ENCODE assay signal across 12 mouse cellular contexts in the genomic region with DNA sequence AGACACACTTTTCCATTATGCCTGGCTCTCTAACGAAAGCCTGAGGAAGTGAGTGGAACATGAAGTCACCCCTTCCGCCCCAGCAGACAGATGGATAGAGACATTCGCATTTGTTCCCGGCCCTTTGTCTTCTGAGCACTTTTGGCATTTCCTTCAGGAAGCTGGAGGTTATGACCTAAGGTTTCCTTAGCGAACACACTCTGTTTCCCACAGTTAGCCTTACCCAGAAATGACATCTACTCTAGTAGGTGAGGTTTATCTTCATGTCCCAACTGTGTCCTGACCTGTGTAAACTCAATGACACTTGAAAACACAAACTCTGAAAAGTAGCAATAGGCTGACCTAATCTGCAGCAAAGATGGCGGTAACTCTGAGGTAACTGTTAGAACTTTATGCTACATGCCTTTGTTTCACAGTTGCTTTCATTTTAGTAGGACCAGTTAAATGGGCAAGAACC. TPM values are rescaled to one million over a fixed set of nuclear protein-coding genes. Genes with fewer than 3 reads are reported as not detected.
DNase-seq lines count a peak whose midpoint lies in the region; ATAC-seq and TF ChIP-seq lines count a peak whose summit lies in the region.
"Had no signal": no experiment of that assay in that cellular context is flagged by ENCODE, and none has a peak within 500 bp of the region (broad histone marks: within the 10 kb centered on the region; RNA-seq: fewer than 3 reads in every experiment).

No protein-coding gene starts in this region.

- TF ChIP-seq POLR2A in kidney, adult 2 months (IDR thresholded peaks at IDR 0.05; ENCODE audit: low read depth, low read length), result no peak

- no peak overlapping the region for H3K4me2 ChIP-seq in embryonic facial prominence, embryonic 14.5 days (ENCODE audit: low read depth, low read length)
- no peak overlapping the region for H3K4me2 ChIP-seq in lung, embryonic 15.5 days
- H3K4me2 ChIP-seq in intestine, postnatal 0 days (replicated peaks; ENCODE audit: low read depth), result no peak overlapping the region
- H3K4me2 ChIP-seq: embryonic facial prominence, embryonic 15.5 days had no signal

- no peaks in the 10 kb centered on the region for H3K4me1 ChIP-seq in embryonic facial prominence, embryonic 14.5 days (ENCODE audit: control insufficient read depth, insufficient read depth, low read length)
- H3K4me1 ChIP-seq in embryonic facial prominence, embryonic 10.5 days, result peaks cover 15% of the 10 kb centered on the region
- no peaks in the 10 kb centered on the region for H3K4me1 ChIP-seq in kidney, adult 2 months (ENCODE audit: control insufficient read depth, insufficient read depth, low read length)
- peaks cover 10% of the 10 kb centered on the region for H3K4me1 ChIP-seq in lung, embryonic 15.5 days
- H3K4me1 ChIP-seq in intestine, postnatal 0 days (replicated peaks; ENCODE audit: control insufficient read depth, insufficient read depth, low read length), result no peaks in the 10 kb centered on the region

- no peaks in the 10 kb centered on the region for H3K27me3 ChIP-seq in embryonic facial prominence, embryonic 14.5 days (replicated peaks; ENCODE audit: control insufficient read depth, insufficient read depth, low read length)
- peaks cover 10% of the 10 kb centered on the region for H3K27me3 ChIP-seq in embryonic facial prominence, embryonic 10.5 days (replicated peaks; ENCODE audit: low read depth, poor library complexity, severe bottlenecking)
- H3K27me3 ChIP-seq in kidney, adult 2 months (replicated peaks; ENCODE audit: control insufficient read depth, insufficient read depth, low read length), result 0 out of 2 replicates have a peak, but pooled peaks cover 3% of the 10 kb centered on the region
- no peaks in the 10 kb centered on the region for H3K27me3 ChIP-seq in lung, embryonic 15.5 days
- no peaks in the 10 kb centered on the region for H3K27me3 ChIP-seq in intestine, postnatal 0 days (replicated peaks; ENCODE audit: control insufficient read depth, insufficient read depth, low read length)
- H3K27me3 ChIP-seq: embryonic facial prominence, embryonic 15.5 days had no signal

- H3K4me3 ChIP-seq in embryonic facial prominence, embryonic 14.5 days (ENCODE audit: low read depth, low read length), result no peak overlapping the region
- H3K4me3 ChIP-seq in embryonic facial prominence, embryonic 10.5 days, result no peak overlapping the region
- H3K4me3 ChIP-seq in kidney, adult 2 months (ENCODE audit: insufficient read depth, low read depth, low read length), result no peak overlapping the region
- no peak overlapping the region for H3K4me3 ChIP-seq in lung, embryonic 15.5 days
- H3K4me3 ChIP-seq in intestine, postnatal 0 days (ENCODE audit: low read depth, low read length), result no peak overlapping the region
- H3K4me3 ChIP-seq: embryonic facial prominence, embryonic 15.5 days; midbrain, embryonic 10.5 days had no signal

- no peak for TF ChIP-seq CTCF in kidney, adult 2 months (conservative IDR thresholded peaks at IDR 0.05; ENCODE audit: insufficient read depth, insufficient read length, low read depth, low read length)
- TF ChIP-seq CTCF in intestine, postnatal 0 days (IDR thresholded peaks at IDR 0.05; ENCODE audit: low read depth), result no peak

- no peak overlapping the region for H3K27ac ChIP-seq in embryonic facial prominence, embryonic 14.5 days (replicated peaks; ENCODE audit: low read depth, low read length)
- H3K27ac ChIP-seq in embryonic facial prominence, embryonic 10.5 days (replicated peaks), result no peak overlapping the region
- H3K27ac ChIP-seq in kidney, adult 2 months (ENCODE audit: insufficient read depth, low read depth, low read length), result peak overlapping the region; percentile 76
- 0 out of 2 replicates have a peak overlapping the region, but pooled peaks have one; percentile 9 for H3K27ac ChIP-seq in lung, embryonic 15.5 days
- no peak overlapping the region for H3K27ac ChIP-seq in intestine, postnatal 0 days (ENCODE audit: low read depth, low read length)
- H3K27ac ChIP-seq: embryonic facial prominence, embryonic 15.5 days; midbrain, embryonic 10.5 days had no signal

- no peaks in the 10 kb centered on the region for H3K9me3 ChIP-seq in embryonic facial prominence, embryonic 14.5 days (ENCODE audit: control insufficient read depth, low read length)
- no peaks in the 10 kb centered on the region for H3K9me3 ChIP-seq in embryonic facial prominence, embryonic 10.5 days
- no peaks in the 10 kb centered on the region for H3K9me3 ChIP-seq in lung, embryonic 15.5 days
- H3K9me3 ChIP-seq in intestine, postnatal 0 days (ENCODE audit: control insufficient read depth), result no peaks in the 10 kb centered on the region
- H3K9me3 ChIP-seq: embryonic facial prominence, embryonic 15.5 days; midbrain, embryonic 10.5 days had no signal

- 68% methylated on average over 6 of the region's 6 CpGs for WGBS in embryonic facial prominence, embryonic 14.5 days
- 68% methylated on average over 6 of the region's 6 CpGs for whole genome bisulfite sequencing in embryonic facial prominence, embryonic 10.5 days
- WGBS in kidney, adult 2 months, result 58% methylated on average over 6 of the region's 6 CpGs
- WGBS in lung, embryonic 15.5 days, result 55% methylated on average over 6 of the region's 6 CpGs
- WGBS in intestine, postnatal 0 days, result 84% methylated on average over 6 of the region's 6 CpGs

- H3K36me3 ChIP-seq in embryonic facial prominence, embryonic 14.5 days (ENCODE audit: control insufficient read depth, insufficient read depth, low read length), result peaks cover 12% of the 10 kb centered on the region
- peaks cover 10% of the 10 kb centered on the region; the same call in 1 of the 2 replicates for H3K36me3 ChIP-seq in embryonic facial prominence, embryonic 10.5 days (replicated peaks)
- H3K36me3 ChIP-seq in kidney, adult 2 months (ENCODE audit: control insufficient read depth, insufficient read depth, low read length), result no peaks in the 10 kb centered on the region; the same call in 1 of the 2 replicates
- no peaks in the 10 kb centered on the region for H3K36me3 ChIP-seq in lung, embryonic 15.5 days
- H3K36me3 ChIP-seq in intestine, postnatal 0 days (ENCODE audit: control insufficient read depth, insufficient read depth), result no peaks in the 10 kb centered on the region

- DNase-seq in embryonic facial prominence, embryonic 14.5 days (ENCODE audit: low spot score), result peak; percentile 31
- DNase-seq in embryonic facial prominence, embryonic 10.5 days (ENCODE audit: low spot score), result no peak
- peak; percentile 63 to 88 for DNase-seq in heart, adult 18-20 months
- peak; percentile 87 for DNase-seq in kidney, adult 2 months
- no peak for DNase-seq in cerebellum, postnatal 14 days
- no peak for DNase-seq in cerebellum, adult 9-10 months
- DNase-seq: right cerebral cortex, postnatal 25 days had no signal

- no peak for ATAC-seq in embryonic facial prominence, embryonic 14.5 days (ENCODE audit: low read depth)
- ATAC-seq in lung, embryonic 15.5 days (ENCODE audit: borderline replicate concordance, extremely low read depth, low FRiP score, low TSS enrichment), result peak; percentile 58; the same call in 1 of the 2 replicates
- ATAC-seq in intestine, postnatal 0 days, result no peak
- ATAC-seq: hindbrain, embryonic 16.5 days had no signal

- H3K9ac ChIP-seq in embryonic facial prominence, embryonic 14.5 days (ENCODE audit: low read depth, low read length), result no peak overlapping the region
- no peak overlapping the region for H3K9ac ChIP-seq in lung, embryonic 15.5 days
- H3K9ac ChIP-seq in intestine, postnatal 0 days (ENCODE audit: low read depth, low read length), result no peak overlapping the region
- H3K9ac ChIP-seq: embryonic facial prominence, embryonic 15.5 days had no signal

RNA-seq across cellular contexts. Expression of gene S1pr1, which starts 5.7 kb away (rescaled TPM):
- 28.2 and 28.4 TPM in 2 replicates for polyA plus RNA-seq in embryonic facial prominence, embryonic 14.5 days (2014; fragmentation: Nextera tagmentation; extraction: Ambion mirVana)
- 10.8 and 11.2 TPM in 2 replicates for polyA plus RNA-seq in embryonic facial prominence, embryonic 10.5 days (2016; fragmentation: Nextera tagmentation; extraction: Ambion mirVana)
- total RNA-seq in heart, adult 18-20 months (2021), result 10 to 100 TPM; 66.2 to 69.4 TPM
- polyA plus RNA-seq in kidney, adult 2 months (2012; rRNA removed), result 23.1 and 24.0 TPM in 2 replicates
- 32.0 and 34.2 TPM in 2 replicates for polyA plus RNA-seq in lung, embryonic 15.5 days (2015; fragmentation: Nextera tagmentation; extraction: Ambion mirVana)
- 7.6 and 8.3 TPM in 2 replicates for polyA plus RNA-seq in intestine, postnatal 0 days (2015; fragmentation: Nextera tagmentation; extraction: Ambion mirVana)

Comparison
In these comparisons a context has a peak if more than half of its experiments do, and no peak if none do; other contexts are left out.
1. DNase-seq: peak in embryonic facial prominence, embryonic 14.5 days (single experiment), heart, adult 18-20 months (2 of 2) and kidney, adult 2 months (single experiment); none in embryonic facial prominence, embryonic 10.5 days (single experiment), cerebellum, postnatal 14 days (0 of 2) and cerebellum, adult 9-10 months (single experiment).
2. H3K27ac ChIP-seq: peak in kidney, adult 2 months (single experiment) and lung, embryonic 15.5 days (single experiment); none in embryonic facial prominence, embryonic 14.5 days (single experiment), embryonic facial prominence, embryonic 10.5 days (single experiment) and intestine, postnatal 0 days (single experiment).